Mouse (Mus musculus): Measurements from ENCODE around the gene Phyh. TPM values are rescaled to one million over a fixed set of nuclear protein-coding genes. Genes with fewer than 3 reads are reported as not detected.

Gene Phyh
- polyA plus RNA-seq, 1 experiment = 117 TPM

Other genes starting within 250 kb of the Phyh start
- gene Bend7, start 201.2 kb upstream of the Phyh start, polyA plus RNA-seq (2012; rRNA removed) = 3.2 and 3.6 TPM in 2 replicates
- gene Sephs1, start 37.5 kb upstream of the Phyh start, polyA plus RNA-seq (2012; rRNA removed) = 22.3 and 23.2 TPM in 2 replicates
- not detected in 2 replicates for gene Ucma, start 57.1 kb downstream of the Phyh start, polyA plus RNA-seq (2012; rRNA removed)
- 1.4 and 1.6 TPM in 2 replicates for gene Mcm10, start 93.8 kb downstream of the Phyh start, polyA plus RNA-seq (2012; rRNA removed)
- 10.0 and 18.1 TPM in 2 replicates for gene Optn, start 145.0 kb downstream of the Phyh start, polyA plus RNA-seq (2012; rRNA removed)
- gene Ccdc3, start 218.8 kb downstream of the Phyh start, polyA plus RNA-seq (2012; rRNA removed) = 33.4 and 51.8 TPM in 2 replicates

All from urinary bladder, adult 2 months (tissue).